21 mouse cellular contexts compared by ENCODE assay signal in the genomic region with DNA sequence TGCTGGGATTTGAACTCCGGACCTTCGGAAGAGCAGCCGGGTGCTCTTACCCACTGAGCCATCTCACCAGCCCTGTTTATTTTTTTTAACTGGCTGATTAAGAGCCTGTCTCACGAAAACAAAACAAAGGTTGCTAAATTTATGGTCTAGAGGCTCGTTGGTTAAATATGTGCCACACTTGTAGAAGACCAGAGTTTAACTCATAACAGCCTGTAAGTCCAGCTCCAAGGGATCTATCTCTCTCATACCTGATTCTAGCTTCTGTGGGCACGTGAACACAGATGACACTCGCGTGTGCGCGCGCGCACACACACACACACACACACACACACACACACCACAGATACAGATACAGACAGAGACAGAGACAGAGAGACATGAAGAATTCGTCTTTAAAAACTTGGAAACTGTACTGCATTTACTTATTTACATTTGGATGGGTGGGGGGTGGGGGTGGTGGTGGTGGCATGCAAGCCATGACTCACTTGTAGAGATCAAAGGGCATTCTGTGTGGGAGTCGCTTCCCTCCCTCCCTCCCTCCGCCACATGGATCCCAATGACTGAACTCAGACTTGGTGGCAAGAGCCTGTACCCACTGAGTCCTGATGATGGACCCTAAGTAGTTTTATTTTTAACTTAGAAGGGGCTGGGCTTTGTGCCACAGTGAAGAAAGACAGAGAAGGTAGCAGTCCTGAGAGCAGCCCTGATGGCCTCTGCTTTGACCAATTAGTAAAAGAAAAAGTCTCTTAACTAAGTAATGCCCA. TPM values are rescaled to one million over a fixed set of nuclear protein-coding genes. Genes with fewer than 3 reads are reported as not detected.
DNase-seq lines count a peak whose midpoint lies in the region; ATAC-seq and TF ChIP-seq lines count a peak whose summit lies in the region.
"Had no signal": no experiment of that assay in that cellular context is flagged by ENCODE, and none has a peak within 500 bp of the region (broad histone marks: within the 10 kb centered on the region; RNA-seq: fewer than 3 reads in every experiment).

No protein-coding gene starts in this region.

- no peak for TF ChIP-seq POLR2A in embryonic fibroblast, embryonic 13.5 days (IDR thresholded peaks at IDR 0.05; ENCODE audit: low read depth, low read length)

- intact Hi-C loops in heart, postnatal 36 days (cut with DNase I): no loop called here

- H3K4me3 ChIP-seq in heart, embryonic 13.5 days: no peak overlapping the region
- H3K4me3 ChIP-seq in embryonic fibroblast, embryonic 13.5 days (ENCODE audit: insufficient read depth, low read length): no peak overlapping the region
- H3K4me3 ChIP-seq in liver, embryonic 12.5 days: no peak overlapping the region
- no peak overlapping the region for H3K4me3 ChIP-seq in hindbrain, embryonic 12.5 days
- H3K4me3 ChIP-seq: hindbrain, embryonic 15.5 days had no signal

- peaks cover 45% of the 10 kb centered on the region for H3K4me1 ChIP-seq in heart, embryonic 13.5 days
- H3K4me1 ChIP-seq in embryonic fibroblast, embryonic 13.5 days (ENCODE audit: control insufficient read depth, insufficient read depth, low read length): peaks cover 20% of the 10 kb centered on the region
- H3K4me1 ChIP-seq in liver, embryonic 12.5 days: peaks cover 37% of the 10 kb centered on the region
- peaks cover 9% of the 10 kb centered on the region for H3K4me1 ChIP-seq in hindbrain, embryonic 12.5 days
- H3K4me1 ChIP-seq: hindbrain, embryonic 15.5 days had no signal

- no peak for TF ChIP-seq CTCF in embryonic fibroblast, embryonic 13.5 days (IDR thresholded peaks at IDR 0.05; ENCODE audit: borderline replicate concordance, insufficient read depth, low read length)

- DNase-seq in heart, postnatal 36 days: no peak
- DNase-seq in 3134 (ENCODE audit: extremely low read depth, insufficient read length, low spot score): peak; percentile 43
- DNase-seq in adipocyte (ENCODE audit: low spot score): no peak
- no peak for DNase-seq in ovary, postnatal 10 days (ENCODE audit: low spot score)
- DNase-seq: B cell, adult 2 months; cerebellum, postnatal 25 days; gastrocnemius, postnatal 25 days; lung, adult 2 months; midbrain, embryonic 14.5 days; thymus, adult 18-20 months had no signal

- WGBS in heart, embryonic 13.5 days: 73% methylated on average over 15 of the region's 15 CpGs
- 74% methylated on average over 15 of the region's 15 CpGs for WGBS in liver, embryonic 12.5 days (ENCODE audit: insufficient replicate concordance)
- 85% methylated on average over 15 of the region's 15 CpGs for WGBS in hindbrain, embryonic 12.5 days

- no peaks in the 10 kb centered on the region for H3K9me3 ChIP-seq in heart, embryonic 13.5 days
- H3K9me3 ChIP-seq in liver, embryonic 12.5 days (replicated peaks): no peaks in the 10 kb centered on the region
- H3K9me3 ChIP-seq in hindbrain, embryonic 12.5 days (replicated peaks): no peaks in the 10 kb centered on the region
- H3K9me3 ChIP-seq: hindbrain, embryonic 15.5 days had no signal

- H3K27ac ChIP-seq in heart, embryonic 13.5 days (replicated peaks): peak overlapping the region; percentile 56
- peak overlapping the region; percentile 88 for H3K27ac ChIP-seq in embryonic fibroblast, embryonic 13.5 days (ENCODE audit: insufficient read depth, low read length)
- peak overlapping the region; percentile 52 for H3K27ac ChIP-seq in liver, embryonic 12.5 days
- no peak overlapping the region for H3K27ac ChIP-seq in hindbrain, embryonic 12.5 days
- H3K27ac ChIP-seq: hindbrain, embryonic 15.5 days had no signal

- H3K27me3 ChIP-seq in heart, embryonic 13.5 days (replicated peaks): no peaks in the 10 kb centered on the region
- H3K27me3 ChIP-seq in liver, embryonic 12.5 days (replicated peaks): no peaks in the 10 kb centered on the region
- H3K27me3 ChIP-seq in hindbrain, embryonic 12.5 days: no peaks in the 10 kb centered on the region; the same call in 1 of the 2 replicates
- H3K27me3 ChIP-seq: hindbrain, embryonic 15.5 days had no signal

- no peaks in the 10 kb centered on the region for H3K36me3 ChIP-seq in heart, embryonic 13.5 days
- no peaks in the 10 kb centered on the region for H3K36me3 ChIP-seq in liver, embryonic 12.5 days
- no peaks in the 10 kb centered on the region for H3K36me3 ChIP-seq in hindbrain, embryonic 12.5 days
- H3K36me3 ChIP-seq: hindbrain, embryonic 15.5 days had no signal

- no peak for ATAC-seq in heart, embryonic 13.5 days (ENCODE audit: extremely low read depth, insufficient number of reproducible peaks, low FRiP score, low TSS enrichment)
- no peak for ATAC-seq in liver, embryonic 12.5 days
- no peak for ATAC-seq in hindbrain, embryonic 12.5 days (ENCODE audit: low FRiP score)

- H3K9ac ChIP-seq in heart, embryonic 13.5 days: no peak overlapping the region
- no peak overlapping the region for H3K9ac ChIP-seq in liver, embryonic 12.5 days
- H3K9ac ChIP-seq in hindbrain, embryonic 12.5 days: no peak overlapping the region
- H3K9ac ChIP-seq: hindbrain, embryonic 15.5 days had no signal

- no peak overlapping the region for H3K4me2 ChIP-seq in heart, embryonic 13.5 days
- H3K4me2 ChIP-seq in liver, embryonic 12.5 days: no peak overlapping the region; the same call in 1 of the 2 replicates
- H3K4me2 ChIP-seq in hindbrain, embryonic 12.5 days (replicated peaks): no peak overlapping the region
- H3K4me2 ChIP-seq: hindbrain, embryonic 15.5 days had no signal

RNA-seq across cellular contexts. Expression of gene Smndc1, which starts 23.4 kb away (rescaled TPM):
- polyA plus RNA-seq in heart, embryonic 13.5 days (2015; fragmentation: Nextera tagmentation; extraction: Ambion mirVana): 27.8 and 28.8 TPM in 2 replicates
- 10 to 100 TPM; 33.0 to 33.8 TPM for total RNA-seq in heart, postnatal 36 days (2021)
- 55.0 and 61.7 TPM in 2 replicates for polyA plus RNA-seq in embryonic fibroblast, embryonic 13.5 days (2011; ENCODE audit: insufficient read length, low read depth, missing spikeins)
- 29.3 and 30.6 TPM in 2 replicates for polyA plus RNA-seq in liver, embryonic 12.5 days (2016; fragmentation: Nextera tagmentation; extraction: Ambion mirVana)
- 40.9 and 41.4 TPM in 2 replicates for polyA plus RNA-seq in hindbrain, embryonic 12.5 days (2016; fragmentation: Nextera tagmentation; extraction: Ambion mirVana)

RNA-seq across cellular contexts. Expression of gene Gm10197, which starts 42.2 kb away (rescaled TPM):
- polyA plus RNA-seq in heart, embryonic 13.5 days (2015; fragmentation: Nextera tagmentation; extraction: Ambion mirVana): not detected in 2 replicates
- not detected for total RNA-seq in heart, postnatal 36 days (2021)
- polyA plus RNA-seq in embryonic fibroblast, embryonic 13.5 days (2011; ENCODE audit: insufficient read length, low read depth, missing spikeins): not detected in 2 replicates
- not detected in 2 replicates for polyA plus RNA-seq in liver, embryonic 12.5 days (2016; fragmentation: Nextera tagmentation; extraction: Ambion mirVana)
- polyA plus RNA-seq in hindbrain, embryonic 12.5 days (2016; fragmentation: Nextera tagmentation; extraction: Ambion mirVana): not detected in 2 replicates
- total RNA-seq: ES-E14; gastrocnemius, postnatal 25 days; megakaryocyte progenitor cell, adult 5-6 weeks had no signal
- polyA plus RNA-seq: embryonic facial prominence, embryonic 11.5 days; frontal cortex, adult 2 months; heart, postnatal 0 days; hindbrain, embryonic 15.5 days; limb, embryonic 11.5 days; lung, adult 2 months had no signal
